ENCODE assay signal across 8 mouse cellular contexts in the genomic region with DNA sequence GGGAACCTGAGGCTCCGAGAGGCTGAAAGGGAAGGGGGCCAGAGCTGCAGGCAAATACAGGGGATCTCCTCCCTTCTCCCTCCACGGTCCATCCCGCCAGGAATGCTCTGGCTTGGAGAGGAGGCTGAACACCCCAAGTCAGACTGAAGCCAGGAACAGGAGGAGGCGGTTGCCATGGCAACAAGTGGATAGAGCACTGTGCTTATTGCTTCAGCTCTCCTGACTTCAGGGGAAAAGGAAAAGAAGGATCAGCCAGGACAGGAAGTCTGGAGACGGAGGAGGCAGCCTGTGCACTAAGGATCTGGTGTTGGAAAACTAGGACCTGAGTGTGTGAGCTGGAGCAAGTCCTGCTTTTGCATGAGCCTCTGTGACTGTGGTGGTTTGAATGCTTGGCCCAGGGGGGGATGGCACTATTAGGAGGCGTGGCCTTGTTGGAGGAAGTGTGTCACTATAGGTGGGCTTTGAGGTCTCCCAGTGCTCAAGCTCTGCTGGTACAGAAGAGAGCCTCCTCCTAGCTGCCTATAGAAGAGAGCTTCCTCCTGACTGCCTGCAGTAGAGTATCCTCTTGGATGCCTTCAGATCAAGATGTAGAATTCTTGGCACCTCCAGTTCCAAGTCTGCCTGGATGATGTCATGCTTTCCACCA. TPM values are rescaled to one million over a fixed set of nuclear protein-coding genes. Genes with fewer than 3 reads are reported as not detected.
DNase-seq lines count a peak whose midpoint lies in the region; ATAC-seq and TF ChIP-seq lines count a peak whose summit lies in the region.

No protein-coding gene starts in this region.

- H3K27me3 ChIP-seq in neural tube, embryonic 13.5 days: no peaks in the 10 kb centered on the region
- H3K27me3 ChIP-seq in neural tube, embryonic 15.5 days (replicated peaks): no peaks in the 10 kb centered on the region
- H3K27me3 ChIP-seq in hindbrain, postnatal 0 days (ENCODE audit: insufficient read depth, low read length): no peaks in the 10 kb centered on the region
- no peaks in the 10 kb centered on the region for H3K27me3 ChIP-seq in limb, embryonic 13.5 days
- H3K27me3 ChIP-seq in intestine, embryonic 16.5 days (replicated peaks; ENCODE audit: control insufficient read depth, insufficient read depth, low read length): no peaks in the 10 kb centered on the region

- no peak overlapping the region for H3K4me3 ChIP-seq in neural tube, embryonic 13.5 days
- H3K4me3 ChIP-seq in neural tube, embryonic 15.5 days (replicated peaks): no peak overlapping the region
- H3K4me3 ChIP-seq in hindbrain, postnatal 0 days (ENCODE audit: low read length): no peak overlapping the region
- H3K4me3 ChIP-seq in limb, embryonic 13.5 days: no peak overlapping the region
- no peak overlapping the region for H3K4me3 ChIP-seq in intestine, embryonic 16.5 days (ENCODE audit: low read length)

- no peaks in the 10 kb centered on the region for H3K9me3 ChIP-seq in neural tube, embryonic 13.5 days
- H3K9me3 ChIP-seq in neural tube, embryonic 15.5 days (replicated peaks): no peaks in the 10 kb centered on the region
- no peaks in the 10 kb centered on the region for H3K9me3 ChIP-seq in hindbrain, postnatal 0 days (ENCODE audit: low read length)
- H3K9me3 ChIP-seq in limb, embryonic 13.5 days: no peaks in the 10 kb centered on the region
- no peaks in the 10 kb centered on the region for H3K9me3 ChIP-seq in intestine, embryonic 16.5 days (ENCODE audit: control insufficient read depth, low read length)

- DNase-seq in hindbrain, postnatal 0 days (ENCODE audit: low spot score): peak; percentile 72
- DNase-seq in telencephalon, adult 2 months (ENCODE audit: low read depth, low spot score): peak; percentile 65
- no peak for DNase-seq in adrenal gland, adult 8-10 months
- no peak for DNase-seq in cerebellum, postnatal 36 days

- H3K4me1 ChIP-seq in neural tube, embryonic 13.5 days (replicated peaks): peaks cover 6% of the 10 kb centered on the region
- peaks cover 8% of the 10 kb centered on the region for H3K4me1 ChIP-seq in neural tube, embryonic 15.5 days
- H3K4me1 ChIP-seq in hindbrain, postnatal 0 days (ENCODE audit: insufficient read depth, low read length): 0 out of 2 replicates have a peak, but pooled peaks cover 5% of the 10 kb centered on the region
- H3K4me1 ChIP-seq in limb, embryonic 13.5 days: no peaks in the 10 kb centered on the region
- H3K4me1 ChIP-seq in intestine, embryonic 16.5 days (ENCODE audit: control insufficient read depth, insufficient read depth, low read length): no peaks in the 10 kb centered on the region

- WGBS in neural tube, embryonic 13.5 days: 68% methylated on average over 6 of the region's 6 CpGs
- WGBS in neural tube, embryonic 15.5 days: 51% methylated on average over 6 of the region's 6 CpGs
- WGBS in hindbrain, postnatal 0 days: 45% methylated on average over 6 of the region's 6 CpGs
- WGBS in limb, embryonic 13.5 days: 58% methylated on average over 6 of the region's 6 CpGs
- WGBS in intestine, embryonic 16.5 days: 63% methylated on average over 6 of the region's 6 CpGs

- ATAC-seq in neural tube, embryonic 13.5 days (ENCODE audit: low read depth): 0 out of 2 replicates have a peak, but pooled peaks have one; percentile 14
- no peak for ATAC-seq in neural tube, embryonic 15.5 days (ENCODE audit: low FRiP score)
- peak; percentile 59; the same call in 1 of the 2 replicates for ATAC-seq in hindbrain, postnatal 0 days
- peak; percentile 54; the same call in 1 of the 2 replicates for ATAC-seq in limb, embryonic 13.5 days (ENCODE audit: low FRiP score, low read depth)
- ATAC-seq in intestine, embryonic 16.5 days: no peak

- H3K4me2 ChIP-seq in neural tube, embryonic 13.5 days: no peak overlapping the region
- H3K4me2 ChIP-seq in neural tube, embryonic 15.5 days: no peak overlapping the region
- no peak overlapping the region for H3K4me2 ChIP-seq in hindbrain, postnatal 0 days (ENCODE audit: low read depth, low read length)
- H3K4me2 ChIP-seq in limb, embryonic 13.5 days (replicated peaks): no peak overlapping the region
- H3K4me2 ChIP-seq in intestine, embryonic 16.5 days (ENCODE audit: low read depth, low read length): no peak overlapping the region

- H3K9ac ChIP-seq in neural tube, embryonic 13.5 days: no peak overlapping the region
- no peak overlapping the region for H3K9ac ChIP-seq in neural tube, embryonic 15.5 days (replicated peaks)
- no peak overlapping the region for H3K9ac ChIP-seq in hindbrain, postnatal 0 days (replicated peaks; ENCODE audit: low read length)
- H3K9ac ChIP-seq in limb, embryonic 13.5 days: no peak overlapping the region
- H3K9ac ChIP-seq in intestine, embryonic 16.5 days (ENCODE audit: low read depth, low read length): no peak overlapping the region

- H3K27ac ChIP-seq in neural tube, embryonic 13.5 days (replicated peaks): no peak overlapping the region
- H3K27ac ChIP-seq in neural tube, embryonic 15.5 days (replicated peaks): no peak overlapping the region
- H3K27ac ChIP-seq in hindbrain, postnatal 0 days: no peak overlapping the region
- no peak overlapping the region for H3K27ac ChIP-seq in limb, embryonic 13.5 days
- H3K27ac ChIP-seq in intestine, embryonic 16.5 days (ENCODE audit: low read length): no peak overlapping the region

- peaks cover 8% of the 10 kb centered on the region; the same call in 1 of the 2 replicates for H3K36me3 ChIP-seq in neural tube, embryonic 13.5 days
- peaks cover 8% of the 10 kb centered on the region; the same call in 1 of the 2 replicates for H3K36me3 ChIP-seq in neural tube, embryonic 15.5 days
- no peaks in the 10 kb centered on the region for H3K36me3 ChIP-seq in hindbrain, postnatal 0 days (ENCODE audit: insufficient read depth, low read length)
- H3K36me3 ChIP-seq in limb, embryonic 13.5 days: no peaks in the 10 kb centered on the region
- H3K36me3 ChIP-seq in intestine, embryonic 16.5 days (ENCODE audit: control insufficient read depth, insufficient read depth, low read length): 0 out of 2 replicates have a peak, but pooled peaks cover 3% of the 10 kb centered on the region

- no peak for TF ChIP-seq CTCF in hindbrain, postnatal 0 days (IDR thresholded peaks at IDR 0.05; ENCODE audit: low read depth)

RNA-seq across cellular contexts. Expression of a gene that starts 44.0 kb away (rescaled TPM):
- 91.6 and 100 TPM in 2 replicates for polyA plus RNA-seq in neural tube, embryonic 13.5 days (2015; fragmentation: Nextera tagmentation; extraction: Ambion mirVana)
- 74.2 and 80.5 TPM in 2 replicates for polyA plus RNA-seq in neural tube, embryonic 15.5 days (2015; fragmentation: Nextera tagmentation; extraction: Ambion mirVana)
- 27.3 and 28.9 TPM in 2 replicates for total RNA-seq in hindbrain, postnatal 0 days (2014; rRNA removed)
- polyA plus RNA-seq in hindbrain, postnatal 0 days (2015; fragmentation: Nextera tagmentation; extraction: Ambion mirVana): 51.0 and 51.2 TPM in 2 replicates
- polyA plus RNA-seq in limb, embryonic 13.5 days (2015; fragmentation: Nextera tagmentation; extraction: Ambion mirVana): 88.6 and 88.7 TPM in 2 replicates
- 10 to 100 TPM; 64.6 to 83.3 (median 76.3) TPM for total RNA-seq in adrenal gland, adult 8-10 months (2022)
- 89.6 and 90.5 TPM in 2 replicates for polyA plus RNA-seq in intestine, embryonic 16.5 days (2015; fragmentation: Nextera tagmentation; extraction: Ambion mirVana)

RNA-seq across cellular contexts. Expression of a gene that starts 44.0 kb away (rescaled TPM):
- polyA plus RNA-seq in neural tube, embryonic 13.5 days (2015; fragmentation: Nextera tagmentation; extraction: Ambion mirVana): 52.1 and 63.8 TPM in 2 replicates
- polyA plus RNA-seq in neural tube, embryonic 15.5 days (2015; fragmentation: Nextera tagmentation; extraction: Ambion mirVana): 52.2 and 57.6 TPM in 2 replicates
- 39.5 and 47.7 TPM in 2 replicates for total RNA-seq in hindbrain, postnatal 0 days (2014; rRNA removed)
- 46.6 and 48.5 TPM in 2 replicates for polyA plus RNA-seq in hindbrain, postnatal 0 days (2015; fragmentation: Nextera tagmentation; extraction: Ambion mirVana)
- polyA plus RNA-seq in limb, embryonic 13.5 days (2015; fragmentation: Nextera tagmentation; extraction: Ambion mirVana): 56.3 TPM in 2 replicates
- total RNA-seq in adrenal gland, adult 8-10 months (2022): 10 to 100 TPM; 20.8 to 33.3 (median 29.6) TPM
- polyA plus RNA-seq in intestine, embryonic 16.5 days (2015; fragmentation: Nextera tagmentation; extraction: Ambion mirVana): 36.1 and 37.6 TPM in 2 replicates

Comparison
In these comparisons a context has a peak if more than half of its experiments do, and no peak if none do; other contexts are left out.
1. ATAC-seq: peak in neural tube, embryonic 13.5 days (single experiment), hindbrain, postnatal 0 days (single experiment) and limb, embryonic 13.5 days (single experiment); none in neural tube, embryonic 15.5 days (single experiment) and intestine, embryonic 16.5 days (single experiment).
2. DNase-seq: peak in hindbrain, postnatal 0 days (single experiment) and telencephalon, adult 2 months (single experiment); none in adrenal gland, adult 8-10 months (single experiment) and cerebellum, postnatal 36 days (0 of 2).